Mouse (Mus musculus): ENCODE measurements at regions not wholly inside any gene's neighbourhood (a gene's known extent, or its start where the extent isn't known, plus 50 kb on each side); places are given as distances from the start of the nearest gene placed in this dataset.
A peak's percentile ranks its signal among the peaks of the same experiment; 100 is the strongest.

- DNase-seq (ENCODE audit: low read depth), result no peak
Observed at GRCm38 (mm10) chr1:185726324-185726723, 271.7 kb downstream of the Slc30a10 start.

DNA sequence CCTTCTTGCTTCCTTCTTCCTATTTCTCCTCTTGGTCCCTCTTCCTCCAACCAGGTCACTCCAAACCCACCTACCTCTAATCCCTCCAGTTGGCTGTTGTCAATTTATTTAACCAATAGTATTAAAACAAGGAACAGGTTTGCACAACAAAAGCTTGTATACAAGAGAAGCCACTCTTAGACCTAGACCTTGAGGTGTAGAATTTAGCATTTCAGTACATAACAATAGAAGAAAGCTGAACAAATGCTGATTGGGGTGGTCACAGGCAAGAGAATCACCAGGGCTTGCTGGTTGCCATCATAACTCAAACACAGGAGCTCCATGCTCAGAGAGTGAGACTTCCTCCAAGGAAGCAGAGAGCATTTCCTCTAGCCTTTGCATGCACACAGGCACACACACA is 272.2 kb downstream of the Slc30a10 start:
- no peak for DNase-seq (ENCODE audit: low read depth)

DNA sequence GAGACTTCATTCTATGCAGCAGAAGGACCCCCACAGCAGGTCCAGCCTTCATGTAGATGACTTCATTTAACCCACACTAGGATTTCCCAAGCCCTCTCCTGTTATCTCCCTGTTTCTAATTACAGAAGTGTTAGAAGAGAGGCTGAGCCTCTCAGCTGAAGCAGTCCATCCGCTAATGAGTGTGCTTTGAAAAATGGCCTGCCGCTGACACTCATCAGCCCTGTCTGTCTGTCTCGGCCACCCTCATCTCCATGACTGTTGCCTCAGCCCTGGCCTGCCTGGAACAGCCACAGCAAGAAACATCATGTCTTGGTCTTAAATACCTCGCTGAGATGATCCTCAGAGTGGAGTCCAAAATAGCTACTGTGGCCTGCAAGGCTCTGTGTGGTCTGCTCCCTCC is 273.1 kb downstream of the Slc30a10 start:
- no peak for DNase-seq (ENCODE audit: low read depth)

- no peak for DNase-seq (ENCODE audit: low read depth)
Observed at GRCm38 (mm10) chr1:185728406-185728805, 273.8 kb downstream of the Slc30a10 start.

GRCm38 (mm10) chr1:185731062-185731461 is 276.4 kb downstream of the Slc30a10 start:
- no peak for DNase-seq (ENCODE audit: low read depth)

GRCm38 (mm10) chr1:185736773-185737172 is 282.1 kb downstream of the Slc30a10 start:
- DNase-seq (ENCODE audit: low read depth), result peak; percentile 75

DNA sequence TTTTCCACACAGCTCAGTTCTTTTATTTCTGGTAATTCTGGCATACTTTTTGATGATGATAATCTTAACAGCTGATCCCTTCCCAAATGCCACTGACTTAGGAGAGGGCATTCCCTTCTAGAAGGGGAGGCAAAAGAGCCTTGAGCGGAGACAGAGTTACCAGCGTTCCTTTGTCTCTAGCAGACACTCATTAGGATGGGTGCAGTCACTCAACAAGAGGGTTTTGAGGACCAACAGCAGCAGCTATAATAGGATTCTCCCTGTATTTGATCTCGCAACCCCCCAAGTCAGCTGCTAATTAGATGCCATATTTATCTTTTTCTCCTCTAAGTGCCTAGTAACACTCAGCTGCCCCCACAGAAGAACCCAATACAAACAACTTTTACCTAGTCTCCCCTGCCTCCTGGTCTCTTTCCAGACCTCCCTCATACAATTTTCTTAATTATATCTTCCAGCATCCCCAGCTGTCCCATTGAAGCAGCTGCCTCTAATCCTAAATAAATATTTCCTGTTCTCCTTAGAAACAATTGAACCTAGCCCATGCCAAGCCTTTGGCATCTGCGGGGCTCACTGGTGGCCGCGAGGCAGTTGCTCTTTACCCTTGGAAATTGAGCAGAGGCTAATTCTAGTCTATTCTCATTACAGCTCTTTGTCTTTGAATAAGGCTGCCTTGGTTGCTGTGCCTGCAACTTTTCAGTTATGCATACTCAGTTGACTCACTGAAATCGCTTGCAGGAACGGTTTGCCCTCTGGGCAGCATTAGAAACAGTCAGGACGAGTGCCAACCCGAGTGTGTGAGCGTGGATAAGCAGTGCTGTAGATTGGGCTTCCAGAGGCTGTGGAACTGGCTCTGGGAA is 286.6 kb downstream of the Slc30a10 start:
- peak; percentile 82 for DNase-seq (ENCODE audit: low read depth)

DNA sequence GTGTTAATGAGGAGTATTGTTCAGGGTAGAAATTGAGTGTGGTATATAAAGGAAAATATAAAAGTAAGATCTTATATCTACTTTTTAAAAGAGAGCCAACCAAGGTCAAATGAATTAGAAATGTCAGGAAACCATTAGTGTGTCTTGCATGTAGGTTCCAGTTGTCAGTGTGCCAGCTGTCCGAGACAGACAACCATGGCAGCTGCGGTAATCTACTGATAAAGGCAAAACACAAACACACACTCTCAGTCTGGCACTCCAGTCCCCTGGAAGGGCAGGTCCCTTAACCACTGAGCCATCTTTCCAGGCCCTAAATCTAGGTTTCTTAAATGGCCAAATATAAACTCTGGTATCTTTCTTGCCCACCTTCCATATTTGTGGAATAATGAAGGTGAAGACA is 294.6 kb downstream of the Slc30a10 start:
- DNase-seq (ENCODE audit: low read depth), result no peak

DNA sequence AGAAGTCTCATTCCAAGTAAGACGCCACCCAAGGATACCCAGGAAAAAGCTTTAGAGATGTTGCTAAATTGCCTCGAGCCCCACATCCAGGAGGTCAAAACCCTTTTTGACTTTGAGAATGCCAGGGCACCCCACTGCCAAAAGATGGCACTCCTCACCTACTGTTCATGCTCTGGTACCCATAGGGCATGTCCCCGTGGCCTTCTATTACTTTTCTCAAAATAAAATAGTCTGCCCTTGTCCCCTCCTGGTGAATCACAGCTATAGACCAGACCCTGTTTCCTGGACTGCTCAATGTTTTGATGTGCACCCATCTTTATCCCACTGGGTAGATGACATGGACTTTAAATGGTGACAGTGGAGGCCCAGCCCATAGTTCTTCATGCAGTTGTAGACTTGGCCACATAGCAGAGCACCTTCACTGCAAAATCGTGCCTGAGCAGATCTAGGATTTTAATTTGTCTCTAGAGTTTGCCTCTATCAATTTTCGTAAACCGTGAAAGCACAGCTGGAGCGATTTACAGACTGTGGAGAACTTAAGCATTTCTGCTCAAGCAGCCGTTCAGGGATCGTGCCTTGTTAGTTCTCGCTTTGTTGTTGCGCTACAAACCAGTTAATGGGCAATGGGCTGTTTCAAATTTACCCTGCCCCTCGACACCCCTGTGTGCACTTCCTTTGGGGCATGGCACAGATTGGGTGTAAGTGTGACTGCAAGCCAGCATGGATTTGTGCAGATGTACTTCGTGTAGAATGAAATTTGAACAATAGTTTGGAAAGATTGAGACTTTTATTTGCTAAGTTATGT is 300.0 kb downstream of the Slc30a10 start:
- no peak for DNase-seq (ENCODE audit: low read depth)

GRCm38 (mm10) chr1:185757376-185757775 is 302.7 kb downstream of the Slc30a10 start:
- no peak for DNase-seq (ENCODE audit: low read depth)

DNA sequence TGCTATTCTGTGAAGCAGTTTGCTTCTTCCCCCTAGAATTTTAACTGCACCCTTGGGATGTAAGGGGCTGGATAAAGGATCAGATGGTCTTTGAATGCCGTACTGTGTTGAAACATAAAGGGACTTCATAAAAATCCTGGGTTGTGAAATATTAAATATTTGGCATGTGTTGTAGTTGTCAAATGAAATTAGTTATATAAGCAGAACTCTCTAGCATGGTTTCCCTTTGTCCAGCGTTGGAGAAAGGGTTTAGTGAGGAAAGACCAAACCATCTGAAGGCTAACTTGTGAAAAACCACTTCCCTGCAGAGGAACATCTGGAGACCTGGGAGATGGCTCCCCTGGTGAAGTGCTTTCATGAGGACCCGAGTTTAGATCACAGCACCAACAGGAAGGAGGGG is 319.6 kb downstream of the Slc30a10 start:
- DNase-seq (ENCODE audit: low read depth), result peak; percentile 10

DNA sequence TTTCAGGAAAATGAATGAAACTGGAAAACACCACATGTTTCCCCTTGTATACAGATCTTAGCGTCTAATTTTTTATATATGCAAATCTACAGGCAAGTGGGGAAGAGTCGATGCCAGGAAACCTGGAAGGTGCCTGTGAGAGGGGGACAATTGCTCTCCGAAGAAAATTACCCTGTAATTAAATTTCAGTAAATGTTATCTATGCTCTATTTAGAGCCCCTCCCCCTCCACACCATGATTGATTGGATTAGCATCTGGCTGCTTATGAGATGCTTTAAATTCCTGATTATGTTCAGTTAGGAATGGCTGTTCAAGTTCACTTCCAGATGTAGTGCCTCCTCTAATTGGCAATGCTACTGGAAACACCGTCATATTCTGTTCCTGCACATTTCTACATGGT is 325.0 kb downstream of the Slc30a10 start:
- DNase-seq (ENCODE audit: low read depth), result no peak

DNA sequence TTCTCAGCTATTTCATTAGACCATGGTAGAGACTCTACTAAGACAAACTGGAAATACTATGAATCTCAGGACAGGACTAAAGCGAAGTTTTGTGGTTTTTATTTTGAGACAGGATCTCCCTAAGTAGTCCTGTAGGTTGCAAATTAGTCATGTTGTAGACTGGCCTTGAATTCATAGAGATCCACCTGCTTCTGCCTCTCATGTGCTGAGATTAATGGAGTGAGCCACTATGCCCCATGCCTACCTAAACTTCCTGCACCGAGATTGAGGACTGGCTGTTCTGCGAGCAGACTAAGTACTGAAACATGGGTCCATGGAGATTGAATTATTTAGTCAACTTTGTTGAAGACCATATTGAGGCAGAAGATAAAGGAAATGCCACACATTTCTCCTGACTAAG is 315.0 kb downstream of the Lyplal1 start:
- DNase-seq (ENCODE audit: low read depth), result no peak

DNA sequence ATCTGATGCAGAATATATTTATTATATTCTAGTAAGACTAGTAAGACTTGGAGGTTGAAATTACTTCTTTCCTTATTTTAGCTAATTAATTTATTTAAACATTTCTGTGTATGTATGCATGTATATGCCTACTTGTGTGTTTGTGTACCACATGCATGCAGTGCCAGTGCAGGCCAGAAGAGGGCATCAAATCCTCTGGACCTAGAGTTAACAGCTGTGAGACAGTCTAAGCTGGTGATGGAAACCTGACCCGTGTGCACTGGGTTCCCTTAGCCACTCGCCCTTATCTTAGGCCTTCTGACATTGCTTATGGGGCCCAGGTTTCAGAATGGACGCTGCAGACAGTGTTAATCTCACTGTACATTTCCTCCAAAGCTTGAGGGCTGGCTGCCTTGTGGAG is 302.2 kb downstream of the Lyplal1 start:
- DNase-seq (ENCODE audit: low read depth), result peak; percentile 8

- no peak for DNase-seq (ENCODE audit: low read depth)
Observed at GRCm38 (mm10) chr1:185819044-185819443, 298.1 kb downstream of the Lyplal1 start.

DNA sequence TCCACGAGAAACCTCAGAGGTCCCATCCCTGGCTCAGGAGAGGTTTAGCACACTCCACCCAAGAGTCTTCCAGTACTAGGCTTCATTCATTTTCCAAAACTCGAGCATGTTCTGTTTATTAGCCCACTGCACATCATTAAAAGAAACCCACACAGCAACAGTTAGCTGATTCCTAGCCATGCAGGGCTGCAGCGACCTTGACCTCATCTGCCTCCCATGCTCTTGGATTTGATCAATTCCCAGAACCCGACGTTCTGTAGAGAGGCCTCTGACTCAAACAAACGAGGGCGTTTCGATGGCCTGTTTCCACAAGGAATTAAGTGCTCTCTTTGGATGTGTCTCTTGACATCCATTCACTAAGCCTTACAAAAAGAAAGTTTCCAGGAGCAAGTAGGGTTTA is 294.9 kb downstream of the Lyplal1 start:
- DNase-seq (ENCODE audit: low read depth), result no peak

GRCm38 (mm10) chr1:185823226-185823625 is 293.9 kb downstream of the Lyplal1 start:
- no peak for DNase-seq (ENCODE audit: low read depth)

DNA sequence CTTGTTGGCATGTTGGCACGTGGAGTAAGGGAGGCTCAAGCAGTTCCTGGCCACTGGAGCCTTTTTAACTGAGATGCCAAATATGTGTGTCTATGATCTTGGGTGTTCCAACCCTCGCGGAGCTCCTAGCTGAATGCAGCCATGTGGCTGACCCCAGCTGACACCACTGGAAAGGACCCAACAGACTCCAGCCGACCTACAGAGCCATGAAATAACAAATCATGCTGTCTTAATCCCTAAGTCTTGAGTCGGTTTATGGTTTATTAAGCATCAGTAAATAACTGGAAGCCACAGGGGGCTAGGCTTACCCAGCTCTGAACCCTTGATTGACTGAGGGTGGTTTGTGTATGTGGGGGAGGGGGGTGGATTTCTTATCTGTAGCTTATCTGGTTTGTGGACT is 293.2 kb downstream of the Lyplal1 start:
- DNase-seq (ENCODE audit: low read depth), result no peak

- no peak for DNase-seq (ENCODE audit: low read depth)
Observed at GRCm38 (mm10) chr1:185827986-185828385, 289.1 kb downstream of the Lyplal1 start.

DNA sequence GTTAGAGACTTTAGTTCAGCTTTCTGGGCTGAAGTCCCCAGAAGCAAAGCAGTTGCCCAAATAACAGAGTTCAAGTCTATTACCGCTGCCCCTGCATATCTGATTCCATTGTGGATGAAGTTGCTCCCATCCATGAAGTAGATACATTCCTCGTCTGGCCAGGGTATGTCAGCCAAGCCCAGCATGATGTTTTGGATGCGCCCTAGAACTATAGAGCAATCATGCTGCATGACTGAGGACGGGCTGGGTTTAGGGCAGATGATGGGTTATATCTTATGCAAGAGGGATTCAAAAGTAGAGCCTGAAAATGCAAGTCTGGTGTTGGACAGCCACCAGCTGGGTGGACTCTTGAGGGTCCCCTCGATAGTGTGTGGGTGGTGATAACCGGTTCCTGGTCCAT is 288.6 kb downstream of the Lyplal1 start:
- DNase-seq (ENCODE audit: low read depth), result no peak

DNA sequence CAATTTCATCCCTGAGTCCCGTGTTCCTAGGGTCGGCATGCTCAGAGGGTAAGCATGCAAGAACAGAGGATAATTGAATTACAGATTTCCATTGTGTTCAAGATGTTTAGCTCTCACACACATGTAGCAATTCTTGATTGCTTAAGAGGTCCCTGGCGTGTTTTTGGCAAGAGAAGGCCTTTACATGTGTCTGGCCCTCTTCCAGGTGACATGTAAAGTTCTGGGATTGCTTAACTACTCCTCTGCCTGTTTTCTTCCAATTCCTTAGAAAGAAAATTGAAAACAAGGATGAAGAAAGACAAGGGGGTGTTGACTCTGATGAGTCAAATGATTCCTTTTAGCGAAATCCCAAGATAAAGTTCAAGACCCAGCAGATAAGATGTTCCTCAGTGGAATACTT is 285.1 kb downstream of the Lyplal1 start:
- DNase-seq (ENCODE audit: low read depth), result peak; percentile 82

- no peak for DNase-seq (ENCODE audit: low read depth)
Observed at GRCm38 (mm10) chr1:185834171-185834570, 282.9 kb downstream of the Lyplal1 start.

DNA sequence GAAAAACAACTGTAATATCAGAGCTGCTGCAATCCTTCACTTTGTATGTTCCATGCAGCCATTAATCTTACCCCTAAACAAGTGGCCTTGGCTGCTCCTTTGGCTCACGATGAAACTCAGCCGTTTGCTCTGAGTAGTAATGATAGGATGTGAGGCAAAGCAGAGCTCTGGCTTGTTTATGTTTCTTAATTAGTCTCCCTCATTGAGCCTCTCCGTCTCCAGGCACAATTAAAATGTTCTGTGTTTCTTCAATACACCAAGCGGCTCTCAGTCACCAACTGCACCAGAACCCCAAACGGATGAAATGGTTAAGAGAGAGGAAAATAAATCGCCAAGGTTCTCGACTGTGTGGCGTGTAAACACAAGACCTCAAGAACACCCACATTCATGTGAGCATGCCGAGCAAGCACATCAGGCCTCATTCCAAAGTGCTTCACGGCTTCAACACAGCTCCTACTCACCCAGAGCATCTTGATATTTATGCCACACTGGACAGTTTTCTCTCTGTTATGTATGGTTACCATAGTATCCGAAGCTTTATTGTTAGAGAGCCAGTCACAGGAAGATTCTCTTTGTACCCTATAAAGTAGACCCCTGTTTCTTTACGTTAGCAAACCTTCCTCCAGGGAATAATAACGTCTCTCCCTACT is 280.4 kb downstream of the Lyplal1 start:
- no peak for DNase-seq (ENCODE audit: low read depth)
